Mouse (Mus musculus) megakaryocyte, embryonic 14.5 days (primary cell): ENCODE results near the gene Serp2.

Experiments
- FLI1 ChIP-seq: IDR thresholded peaks from 2 replicates; pipeline ENCODE4 v1.6.1; 2012; ENCODE audit warnings: low read length, inconsistent platforms, mixed read lengths
- GATA1 ChIP-seq: IDR thresholded peaks from 3 replicates; pipeline ENCODE4 v1.6.1; 2012; ENCODE audit warnings: mixed read lengths, low read length, inconsistent platforms, borderline replicate concordance

GRCm38 (mm10) chr14:76507804-76508500 is 48.7 kb downstream of the Serp2 start:
- TF ChIP-seq GATA1 (no peak), FLI1 (no peak)
